ENCODE assay signal across 8 mouse cellular contexts in the genomic region with DNA sequence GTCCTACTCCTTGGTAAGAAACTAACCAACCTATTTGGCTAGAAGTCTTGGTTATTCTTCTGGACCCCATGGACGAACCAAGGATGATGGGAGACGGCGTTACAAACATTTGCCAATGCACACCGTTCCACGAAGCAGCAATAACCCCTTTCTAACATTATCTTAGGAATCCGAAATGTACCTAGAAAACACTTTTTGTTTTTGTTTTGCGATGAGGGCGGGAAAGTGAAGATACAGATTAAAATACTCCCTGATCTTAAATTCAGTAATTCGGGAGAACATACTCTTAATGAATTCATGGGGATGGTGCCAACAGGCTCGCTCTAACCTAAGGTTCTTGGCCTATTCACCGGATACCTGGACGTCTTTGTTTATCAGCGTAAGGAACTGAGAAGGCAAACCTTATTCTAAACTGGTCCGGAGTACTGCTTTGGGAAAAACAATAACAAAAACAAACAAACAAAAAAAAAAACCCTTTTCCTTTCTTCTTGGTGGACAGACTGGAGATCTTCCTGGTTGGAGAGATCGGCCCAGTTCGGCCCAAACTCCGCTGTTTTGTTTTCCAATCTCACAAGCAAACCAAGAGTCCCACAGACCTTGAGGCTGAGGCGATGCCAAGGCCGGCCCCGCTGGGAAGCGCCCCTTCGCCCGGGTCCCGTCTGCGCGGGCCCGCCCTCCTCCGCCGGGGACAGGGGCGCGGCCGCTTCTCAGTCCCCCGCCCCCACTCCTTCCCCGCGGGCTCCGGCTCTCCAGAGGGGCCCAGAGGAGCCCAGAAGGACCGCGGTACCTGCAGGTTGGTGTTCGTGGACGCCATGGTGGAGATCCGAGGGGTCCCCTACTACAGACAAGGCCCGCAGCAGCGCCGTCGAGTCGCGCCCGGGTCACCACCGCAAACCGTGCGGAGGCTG. TPM values are rescaled to one million over a fixed set of nuclear protein-coding genes. Genes with fewer than 3 reads are reported as not detected.
DNase-seq lines count a peak whose midpoint lies in the region; ATAC-seq and TF ChIP-seq lines count a peak whose summit lies in the region.

No protein-coding gene starts in this region.

- peak overlapping the region; percentile 86 for H3K27ac ChIP-seq in left cerebral cortex, adult 2 months
- peak overlapping the region; percentile 88 for H3K27ac ChIP-seq in forebrain, embryonic 12.5 days
- peak overlapping the region; percentile 76 for H3K27ac ChIP-seq in hindbrain, postnatal 0 days
- H3K27ac ChIP-seq in liver, embryonic 16.5 days (ENCODE audit: low read length), result peak overlapping the region; percentile 91

- no peaks in the 10 kb centered on the region for H3K36me3 ChIP-seq in forebrain, embryonic 12.5 days (replicated peaks)
- no peaks in the 10 kb centered on the region for H3K36me3 ChIP-seq in hindbrain, postnatal 0 days (ENCODE audit: insufficient read depth, low read length)
- no peaks in the 10 kb centered on the region for H3K36me3 ChIP-seq in liver, embryonic 16.5 days (ENCODE audit: control insufficient read depth, insufficient read depth)

- DNase-seq in left cerebral cortex, adult 2 months (ENCODE audit: extremely low spot score in 1 of 2, low spot score in 2 of 2), result no peak
- DNase-seq in left cerebral cortex, postnatal 25 days (ENCODE audit: low spot score in 2 of 2), result no peak
- DNase-seq in hindbrain, postnatal 0 days (ENCODE audit: low spot score), result peak; percentile 43
- no peak for DNase-seq in spleen, adult 12 weeks (ENCODE audit: low spot score)

- peak overlapping the region; percentile 71 for H3K4me2 ChIP-seq in forebrain, embryonic 12.5 days
- peak overlapping the region; percentile 67 for H3K4me2 ChIP-seq in hindbrain, postnatal 0 days (ENCODE audit: low read depth, low read length)
- peak overlapping the region; percentile 75 for H3K4me2 ChIP-seq in liver, embryonic 16.5 days (ENCODE audit: low read depth, low read length)

- ATAC-seq in activated CD4-positive, CD25-positive, alpha-beta regulatory T cell, adult 4 months, result peak; percentile 56
- peak; percentile 88 for ATAC-seq in forebrain, embryonic 12.5 days (ENCODE audit: low FRiP score)
- peak; percentile 90; the same call in 1 of the 2 replicates for ATAC-seq in hindbrain, postnatal 0 days
- peak; percentile 92 for ATAC-seq in liver, embryonic 16.5 days (ENCODE audit: low read depth)
- peak; percentile 10; the same call in 1 of the 2 replicates for ATAC-seq in neutrophil, adult 5-6 weeks (ENCODE audit: extremely low read depth, insufficient number of reproducible peaks, low FRiP score, poor library complexity, severe bottlenecking)

- no peaks in the 10 kb centered on the region for H3K27me3 ChIP-seq in forebrain, embryonic 12.5 days
- no peaks in the 10 kb centered on the region for H3K27me3 ChIP-seq in hindbrain, postnatal 0 days (ENCODE audit: insufficient read depth, low read length)
- no peaks in the 10 kb centered on the region for H3K27me3 ChIP-seq in liver, embryonic 16.5 days (ENCODE audit: control insufficient read depth, insufficient read depth, low read depth, low read length)

- no peaks in the 10 kb centered on the region for H3K9me3 ChIP-seq in forebrain, embryonic 12.5 days
- H3K9me3 ChIP-seq in hindbrain, postnatal 0 days (ENCODE audit: low read length), result no peaks in the 10 kb centered on the region
- no peaks in the 10 kb centered on the region for H3K9me3 ChIP-seq in liver, embryonic 16.5 days (replicated peaks; ENCODE audit: control insufficient read depth, low read length)

- intact Hi-C loops in left cerebral cortex, adult 2 months (cut with DNase I), result loop anchor here (5.0 to 10.0 kb wide), 2 partner anchors 34 to 89 kb away; no protein-coding TSS in a partner anchor
- intact Hi-C loops in left cerebral cortex, postnatal 25 days (cut with DNase I), result loop anchor here (1.0 to 5.0 kb wide), 2 partner anchors 34 to 88 kb away; no protein-coding TSS in a partner anchor

- peaks cover 18% of the 10 kb centered on the region for H3K4me1 ChIP-seq in forebrain, embryonic 12.5 days
- peaks cover 6% of the 10 kb centered on the region; the same call in 1 of the 2 replicates for H3K4me1 ChIP-seq in hindbrain, postnatal 0 days (ENCODE audit: insufficient read depth, low read length)
- peaks cover 5% of the 10 kb centered on the region for H3K4me1 ChIP-seq in liver, embryonic 16.5 days (ENCODE audit: control insufficient read depth, low read depth, low read length)

- WGBS in forebrain, embryonic 12.5 days, result 5% methylated on average over 51 of the region's 51 CpGs
- WGBS in hindbrain, postnatal 0 days, result 3% methylated on average over 51 of the region's 51 CpGs
- 2% methylated on average over 51 of the region's 51 CpGs for WGBS in liver, embryonic 16.5 days (ENCODE audit: insufficient replicate concordance)

- peak overlapping the region; percentile 90 for H3K9ac ChIP-seq in forebrain, embryonic 12.5 days
- peak overlapping the region; percentile 74 for H3K9ac ChIP-seq in hindbrain, postnatal 0 days (replicated peaks; ENCODE audit: low read length)
- H3K9ac ChIP-seq in liver, embryonic 16.5 days (ENCODE audit: low read depth, low read length), result peak overlapping the region; percentile 99

- H3K4me3 ChIP-seq in left cerebral cortex, adult 2 months, result peak overlapping the region; percentile 97
- peak overlapping the region; percentile 98 for H3K4me3 ChIP-seq in forebrain, embryonic 12.5 days (replicated peaks)
- H3K4me3 ChIP-seq in hindbrain, postnatal 0 days (ENCODE audit: low read length), result peak overlapping the region; percentile 79
- peak overlapping the region; percentile 100 for H3K4me3 ChIP-seq in liver, embryonic 16.5 days (ENCODE audit: low read depth, low read length)

- no peak for TF ChIP-seq CTCF in left cerebral cortex, adult 2 months (IDR thresholded peaks at IDR 0.05)
- no peak for TF ChIP-seq CTCF in hindbrain, postnatal 0 days (IDR thresholded peaks at IDR 0.05; ENCODE audit: low read depth)

RNA-seq across cellular contexts. Expression of gene Vps4b, which starts 0.6 kb away (rescaled TPM):
- 10 to 100 TPM; 57.2 to 59.3 TPM for total RNA-seq in left cerebral cortex, adult 2 months (2021)
- total RNA-seq in left cerebral cortex, postnatal 25 days (2021), result 10 to 100 TPM; 51.5 to 56.4 TPM
- polyA plus RNA-seq in activated CD4-positive, CD25-positive, alpha-beta regulatory T cell, adult 4 months (2017; shearing (Covaris generic)), result 10 to 100 TPM; 64.6 to 65.5 TPM
- 61.7 and 68.8 TPM in 2 replicates for polyA plus RNA-seq in forebrain, embryonic 12.5 days (2016; fragmentation: Nextera tagmentation; extraction: Ambion mirVana)
- 13.2 and 18.7 TPM in 2 replicates for total RNA-seq in hindbrain, postnatal 0 days (2014; rRNA removed)
- polyA plus RNA-seq in hindbrain, postnatal 0 days (2015; fragmentation: Nextera tagmentation; extraction: Ambion mirVana), result 20.3 and 28.0 TPM in 2 replicates
- 22.6 and 23.3 TPM in 2 replicates for polyA plus RNA-seq in liver, embryonic 16.5 days (2015; fragmentation: Nextera tagmentation; extraction: Ambion mirVana)
- total RNA-seq in neutrophil, adult 5-6 weeks (2017), result 156 and 183 TPM in 2 replicates

RNA-seq across cellular contexts. Expression of gene Kdsr, which starts 36.4 kb away (rescaled TPM):
- 10 to 100 TPM; 26.4 to 28.3 TPM for total RNA-seq in left cerebral cortex, adult 2 months (2021)
- total RNA-seq in left cerebral cortex, postnatal 25 days (2021), result 10 to 100 TPM; 24.4 to 25.9 TPM
- polyA plus RNA-seq in activated CD4-positive, CD25-positive, alpha-beta regulatory T cell, adult 4 months (2017; shearing (Covaris generic)), result 10 to 100 TPM; 26.6 to 27.8 TPM
- 8.3 and 9.0 TPM in 2 replicates for polyA plus RNA-seq in forebrain, embryonic 12.5 days (2016; fragmentation: Nextera tagmentation; extraction: Ambion mirVana)
- 8.9 and 9.1 TPM in 2 replicates for total RNA-seq in hindbrain, postnatal 0 days (2014; rRNA removed)
- 17.2 and 17.6 TPM in 2 replicates for polyA plus RNA-seq in hindbrain, postnatal 0 days (2015; fragmentation: Nextera tagmentation; extraction: Ambion mirVana)
- polyA plus RNA-seq in liver, embryonic 16.5 days (2015; fragmentation: Nextera tagmentation; extraction: Ambion mirVana), result 3.5 and 3.6 TPM in 2 replicates
- 16.5 and 17.3 TPM in 2 replicates for total RNA-seq in neutrophil, adult 5-6 weeks (2017)

Comparison
In these comparisons a context has a peak if more than half of its experiments do, and no peak if none do; other contexts are left out.
1. ATAC-seq: peak in every context shown above with its lines; median percentile 92 in liver, embryonic 16.5 days; 90 in hindbrain, postnatal 0 days; 88 in forebrain, embryonic 12.5 days; 56 in activated CD4-positive, CD25-positive, alpha-beta regulatory T cell, adult 4 months; 10 in neutrophil, adult 5-6 weeks.